Mouse (Mus musculus) midbrain, embryonic 15.5 days (tissue): ENCODE measurements around the gene Smyd3. TPM values are rescaled to one million over a fixed set of nuclear protein-coding genes. Genes with fewer than 3 reads are reported as not detected.
"Not testable (repeated sequence)": the region's sequence is repeated elsewhere in the genome, so short reads cannot be mapped to it uniquely, and the experiment has no call there.

Experiments used
- ATAC-seq: fragments of 200-750 bp; cut with Nextera tagmentation; replicated peaks from 2 replicates; pipeline ENCODE4 v1.8.0; 2017; ENCODE audit warnings: moderate TSS enrichment
- H3K27ac ChIP-seq: fragments of 300-500 bp; sonication (generic); 2 replicates; pipeline ENCODE4 v1.5.1; 2015; ENCODE audit warnings: mild to moderate bottlenecking, inconsistent platforms
- H3K27me3 ChIP-seq: fragments of 300-500 bp; sonication (generic); replicated peaks from 2 replicates; pipeline ENCODE4 v1.6.1; 2015; ENCODE audit warnings: inconsistent platforms
- H3K36me3 ChIP-seq: fragments of 300-500 bp; sonication (generic); replicated peaks from 2 replicates; pipeline ENCODE4 v1.6.1; 2015; ENCODE audit warnings: inconsistent platforms
- H3K4me1 ChIP-seq: fragments of 300-500 bp; sonication (generic); 2 replicates; pipeline ENCODE4 v1.6.1; 2015; ENCODE audit warnings: inconsistent platforms
- H3K4me2 ChIP-seq: fragments of 300-500 bp; sonication (generic); 2 replicates; pipeline ENCODE4 v1.6.1; 2015; ENCODE audit warnings: inconsistent platforms, mild to moderate bottlenecking, moderate library complexity
- H3K4me3 ChIP-seq: fragments of 300-500 bp; sonication (generic); 2 replicates; pipeline ENCODE4 v1.5.1; 2015; ENCODE audit warnings: mild to moderate bottlenecking, inconsistent platforms
- H3K9ac ChIP-seq: fragments of 300-500 bp; sonication (generic); 2 replicates; pipeline ENCODE4 v1.6.1; 2015; ENCODE audit warnings: mild to moderate bottlenecking, inconsistent platforms
- H3K9me3 ChIP-seq: fragments of 300-500 bp; sonication (generic); 2 replicates; pipeline ENCODE4 v1.6.1; 2016; ENCODE audit warnings: inconsistent platforms
- WGBS: fragments of 180-500 bp; shearing (Covaris S2); methylation state at CpG from one replicate; pipeline ENCODE4 v1.1.7; 2015; ENCODE audit warnings: mixed read lengths; 5-methylcytosine and 5-hydroxymethylcytosine counted together
- polyA plus RNA-seq: library from polyadenylated mRNA; unstranded; fragments of >200 nt; fragmentation: Nextera tagmentation; extraction: Ambion mirVana; gene quantifications from 2 replicates; pipeline ENCODE4 v1.2.1, GENCODE M21; 2015

Smyd3 gene
- polyA plus RNA-seq, 1 experiment from 2014 or later: 24.8 TPM

- Histone ChIP-seq H3K4me1 (peaks cover 30% of the 10 kb centered on the region), H3K27me3 (no peaks in the 10 kb centered on the region)
- 95% methylated on average over 5 of the region's 5 CpGs for WGBS
These were observed 31.3 kb upstream of the Smyd3 start for GRCm38 (mm10) chr1:179548996-179549752.

GRCm38 (mm10) chr1:179548220-179548619 lies 30.4 kb upstream of the Smyd3 start:
- H3K4me1 ChIP-seq: peaks cover 31% of the 10 kb centered on the region
- no peaks in the 10 kb centered on the region for H3K27me3 ChIP-seq
- no peaks in the 10 kb centered on the region for H3K9me3 ChIP-seq
- no peak overlapping the region for H3K4me3 ChIP-seq
- 77% methylated on average over 11 of the region's 11 CpGs for WGBS
- no peak for ATAC-seq
- H3K27ac ChIP-seq: no peak overlapping the region
- peak overlapping the region; percentile 2; the same call in 1 of the 2 replicates for H3K4me2 ChIP-seq
- no peaks in the 10 kb centered on the region for H3K36me3 ChIP-seq
- no peak overlapping the region for H3K9ac ChIP-seq

More at GRCm38 (mm10) chr1:179548996-179549752, 31.3 kb upstream of the Smyd3 start:
- H3K36me3 ChIP-seq: no peaks in the 10 kb centered on the region
- no peak overlapping the region for H3K9ac ChIP-seq
- H3K9me3 ChIP-seq: no peaks in the 10 kb centered on the region
- H3K4me2 ChIP-seq: no peak overlapping the region
- H3K27ac ChIP-seq: no peak overlapping the region
- H3K4me3 ChIP-seq: no peak overlapping the region
- ATAC-seq: no peak

GRCm38 (mm10) chr1:179547176-179547575 lies 29.3 kb upstream of the Smyd3 start:
- Histone ChIP-seq H3K27ac (peak overlapping the region; percentile 95), H3K4me2 (peak overlapping the region; percentile 58), H3K9ac (peak overlapping the region; percentile 65), H3K4me3 (peak overlapping the region; percentile 86), H3K9me3 (no peaks in the 10 kb centered on the region), H3K27me3 (no peaks in the 10 kb centered on the region), H3K36me3 (no peaks in the 10 kb centered on the region), H3K4me1 (peaks cover 31% of the 10 kb centered on the region)
- no peak for ATAC-seq
- WGBS: 6% methylated on average over 5 of the region's 5 CpGs

GRCm38 (mm10) chr1:179546551-179546917 lies 28.7 kb upstream of the Smyd3 start:
- Histone ChIP-seq H3K9me3 (no peaks in the 10 kb centered on the region), H3K4me3 (peak overlapping the region; percentile 86)

GRCm38 (mm10) chr1:179545768-179546550 lies 28.1 kb upstream of the Smyd3 start, which contains the start of the genes Tfb2m and Cnst:
Tfb2m (minus strand) TSS chr1:179546267.
Cnst (plus strand) TSS chr1:179546370.
- H3K9ac ChIP-seq: peak within 1 kb of the TSS; percentile 65
- H3K4me1 ChIP-seq: peaks cover 31% of the 10 kb centered on the region
- ATAC-seq: peak; percentile 100
- not testable (repeated sequence) for H3K27me3 ChIP-seq, H3K9me3 ChIP-seq, H3K36me3 ChIP-seq
- WGBS: 0% methylated on average over 69 of the region's 69 CpGs
- peak within 1 kb of the TSS; percentile 86 for H3K4me3 ChIP-seq
- H3K27ac ChIP-seq: peak within 1 kb of the TSS; percentile 95
- H3K4me2 ChIP-seq: peak within 1 kb of the TSS; percentile 89

More at GRCm38 (mm10) chr1:179546551-179546917, 28.7 kb upstream of the Smyd3 start:
- Histone ChIP-seq H3K4me2 (peak overlapping the region; percentile 58), H3K36me3 (no peaks in the 10 kb centered on the region), H3K27me3 (no peaks in the 10 kb centered on the region), H3K4me1 (peaks cover 31% of the 10 kb centered on the region), H3K9ac (peak overlapping the region; percentile 65), H3K27ac (peak overlapping the region; percentile 95)
- ATAC-seq: peak; percentile 87
- WGBS: 2% methylated on average over 40 of the region's 44 CpGs

GRCm38 (mm10) chr1:179541502-179541901 lies 23.7 kb upstream of the Smyd3 start:
- 61% methylated on average over 3 of the region's 3 CpGs for WGBS
- no peaks in the 10 kb centered on the region for H3K36me3 ChIP-seq
- H3K27me3 ChIP-seq: no peaks in the 10 kb centered on the region
- H3K27ac ChIP-seq: no peak overlapping the region
- no peak for ATAC-seq
- H3K4me1 ChIP-seq: peaks cover 16% of the 10 kb centered on the region
- H3K9me3 ChIP-seq: no peaks in the 10 kb centered on the region
- H3K9ac ChIP-seq: no peak overlapping the region
- no peak overlapping the region for H3K4me2 ChIP-seq
- no peak overlapping the region for H3K4me3 ChIP-seq

- WGBS: 96% methylated on average over 3 of the region's 3 CpGs
- no peak overlapping the region for H3K4me2 ChIP-seq
- H3K36me3 ChIP-seq: no peaks in the 10 kb centered on the region
- H3K4me3 ChIP-seq: no peak overlapping the region
- peaks cover 9% of the 10 kb centered on the region for H3K4me1 ChIP-seq
- no peak for ATAC-seq
- H3K27me3 ChIP-seq: no peaks in the 10 kb centered on the region
- no peak overlapping the region for H3K9ac ChIP-seq
- H3K27ac ChIP-seq: no peak overlapping the region
- no peaks in the 10 kb centered on the region for H3K9me3 ChIP-seq
These were observed 22.0 kb upstream of the Smyd3 start for GRCm38 (mm10) chr1:179539887-179540286.

GRCm38 (mm10) chr1:179539054-179539453 lies 21.2 kb upstream of the Smyd3 start:
- no peak overlapping the region for H3K27ac ChIP-seq
- no peak overlapping the region for H3K4me2 ChIP-seq
- H3K27me3 ChIP-seq: no peaks in the 10 kb centered on the region
- 98% methylated on average over 3 of the region's 3 CpGs for WGBS
- no peak for ATAC-seq
- H3K4me1 ChIP-seq: peaks cover under 1% of the 10 kb centered on the region; the same call in 1 of the 2 replicates
- H3K4me3 ChIP-seq: no peak overlapping the region
- no peaks in the 10 kb centered on the region for H3K9me3 ChIP-seq
- no peaks in the 10 kb centered on the region for H3K36me3 ChIP-seq
- H3K9ac ChIP-seq: no peak overlapping the region

- Histone ChIP-seq H3K36me3 (no peaks in the 10 kb centered on the region), H3K9ac (no peak overlapping the region), H3K27ac (no peak overlapping the region), H3K9me3 (no peaks in the 10 kb centered on the region), H3K4me3 (no peak overlapping the region), H3K4me1 (peaks cover 11% of the 10 kb centered on the region), H3K4me2 (no peak overlapping the region), H3K27me3 (no peaks in the 10 kb centered on the region)
- WGBS: 87% methylated on average over 3 of the region's 3 CpGs
- no peak for ATAC-seq
These were observed 2.1 kb upstream of the Smyd3 start for GRCm38 (mm10) chr1:179519901-179520300.

GRCm38 (mm10) chr1:179516941-179517712 lies 714 bp downstream of the Smyd3 start:
- H3K9ac ChIP-seq: peak overlapping the region; percentile 75
- peaks cover 11% of the 10 kb centered on the region for H3K4me1 ChIP-seq
- H3K9me3 ChIP-seq: no peaks in the 10 kb centered on the region
- H3K36me3 ChIP-seq: no peaks in the 10 kb centered on the region
- H3K4me3 ChIP-seq: peak overlapping the region; percentile 80
- H3K27ac ChIP-seq: 0 out of 2 replicates have a peak overlapping the region, but pooled peaks have one; percentile 32
- WGBS: under 1% methylated on average over 21 of the region's 21 CpGs
- peak; percentile 76 for ATAC-seq
- no peaks in the 10 kb centered on the region for H3K27me3 ChIP-seq
- peak overlapping the region; percentile 98 for H3K4me2 ChIP-seq

GRCm38 (mm10) chr1:179511895-179512294 lies 5.9 kb downstream of the Smyd3 start:
- 82% methylated on average over 7 of the region's 7 CpGs for WGBS
- ATAC-seq: no peak

More at GRCm38 (mm10) chr1:179511895-179512294, 5.9 kb downstream of the Smyd3 start:
- Histone ChIP-seq H3K4me3 (no peak overlapping the region), H3K27ac (no peak overlapping the region), H3K27me3 (no peaks in the 10 kb centered on the region), H3K4me2 (no peak overlapping the region), H3K9me3 (no peaks in the 10 kb centered on the region), H3K9ac (no peak overlapping the region), H3K4me1 (peaks cover 7% of the 10 kb centered on the region), H3K36me3 (no peaks in the 10 kb centered on the region)
